Mouse (Mus musculus) c-Kit-positive CD71-negative TER-119-negative erythroid progenitor cells, embryonic 14.5 days (primary cell): ENCODE measurements around the gene Chchd3.

Experiments used
- DNase-seq: peaks from one replicate; pipeline ENCODE4 v3.0.0-alpha.2; 2013; ENCODE audit warnings: low read depth

Gene Chchd3

GRCm38 (mm10) chr6:33059735-33060576 lies at the start of gene Chchd3:
Gene Chchd3 (minus strand): TSS chr6:33060260.
- DNase-seq = peak; percentile 90

GRCm38 (mm10) chr6:33104661-33105060 lies 44.6 kb upstream of the Chchd3 start:
- no peak for DNase-seq

GRCm38 (mm10) chr6:33098903-33099302 lies 38.8 kb upstream of the Chchd3 start:
- no peak for DNase-seq

- DNase-seq = no peak
Observed at GRCm38 (mm10) chr6:33094671-33095233, 34.7 kb upstream of the Chchd3 start.

GRCm38 (mm10) chr6:33080186-33080585 lies 20.1 kb upstream of the Chchd3 start:
- no peak for DNase-seq

GRCm38 (mm10) chr6:33078260-33078936 lies 18.3 kb upstream of the Chchd3 start:
- no peak for DNase-seq

- no peak for DNase-seq
Observed at GRCm38 (mm10) chr6:33066462-33066861, 6.4 kb upstream of the Chchd3 start.

GRCm38 (mm10) chr6:33059276-33059675 lies 784 bp downstream of the Chchd3 start:
- DNase-seq = no peak

GRCm38 (mm10) chr6:33056392-33056791 lies 3.7 kb downstream of the Chchd3 start:
- no peak for DNase-seq

GRCm38 (mm10) chr6:33055663-33056062 lies 4.4 kb downstream of the Chchd3 start:
- peak; percentile 22 for DNase-seq

GRCm38 (mm10) chr6:33054946-33055345 lies 5.1 kb downstream of the Chchd3 start:
- DNase-seq = no peak

GRCm38 (mm10) chr6:33051642-33052041 lies 8.4 kb downstream of the Chchd3 start:
- DNase-seq = no peak

GRCm38 (mm10) chr6:33049705-33050420 lies 10.2 kb downstream of the Chchd3 start:
- DNase-seq = no peak

- no peak for DNase-seq
Observed at GRCm38 (mm10) chr6:33043480-33043879, 16.6 kb downstream of the Chchd3 start.

- no peak for DNase-seq
Observed at GRCm38 (mm10) chr6:33042880-33043279, 17.2 kb downstream of the Chchd3 start.

GRCm38 (mm10) chr6:33041978-33042377 lies 18.1 kb downstream of the Chchd3 start:
- no peak for DNase-seq

GRCm38 (mm10) chr6:33040360-33041090 lies 19.5 kb downstream of the Chchd3 start:
- DNase-seq = no peak

GRCm38 (mm10) chr6:33032543-33032942 lies 27.5 kb downstream of the Chchd3 start:
- DNase-seq = no peak

- DNase-seq = no peak
Observed at GRCm38 (mm10) chr6:33031631-33032030, 28.4 kb downstream of the Chchd3 start.

GRCm38 (mm10) chr6:33028296-33028695 lies 31.8 kb downstream of the Chchd3 start:
- DNase-seq = no peak

GRCm38 (mm10) chr6:33025041-33025440 lies 35.0 kb downstream of the Chchd3 start:
- DNase-seq = no peak

GRCm38 (mm10) chr6:33004607-33005006 lies 55.5 kb downstream of the Chchd3 start:
- DNase-seq = no peak
